Mouse (Mus musculus) cortical plate, adult 2 months (tissue): ENCODE measurements at regions not wholly inside any gene's neighbourhood (a gene's known extent, or its start where the extent isn't known, plus 50 kb on each side); places are given as distances from the start of the nearest gene placed in this dataset.

Experiments used
- H3K27ac ChIP-seq: fragments of 200-500 bp; 2 replicates; pipeline ENCODE4 v1.5.1; 2012; ENCODE audit warnings: low read length, control low read depth, inconsistent platforms; ENCODE audit not compliant: insufficient read depth
- H3K4me1 ChIP-seq: fragments of 200-500 bp; 2 replicates; pipeline ENCODE4 v1.6.1; 2011; ENCODE audit warnings: low read length; ENCODE audit not compliant: control insufficient read depth, insufficient read depth
- H3K4me3 ChIP-seq: fragments of 200-500 bp; 2 replicates; pipeline ENCODE4 v1.5.1; 2011; ENCODE audit warnings: mild to moderate bottlenecking, low read length, control low read depth; ENCODE audit not compliant: insufficient read depth
- CTCF ChIP-seq: fragments of 200-500 bp; IDR thresholded peaks from 2 replicates; pipeline ENCODE4 v1.5.1; 2011; ENCODE audit warnings: mild to moderate bottlenecking, control low read depth, low read length; ENCODE audit not compliant: insufficient read depth; ENCODE audit errors: extremely low read depth
- POLR2A ChIP-seq: fragments of 200-500 bp; IDR thresholded peaks from 2 replicates; pipeline ENCODE4 v1.6.1; 2011; ENCODE audit warnings: mild to moderate bottlenecking, low read length, control low read depth; ENCODE audit not compliant: insufficient read depth; ENCODE audit errors: extremely low read depth

- Histone ChIP-seq H3K27ac (no peak overlapping the region), H3K4me1 (0 out of 2 replicates have a peak, but pooled peaks cover 5% of the 10 kb centered on the region), H3K4me3 (peak overlapping the region; percentile 2; the same call in 1 of the 2 replicates)
- peak; percentile 72 for TF ChIP-seq CTCF
- no peak for TF ChIP-seq POLR2A
Observed at GRCm38 (mm10) chr3:121104571-121105407, 66.7 kb downstream of the Rwdd3 start.

DNA sequence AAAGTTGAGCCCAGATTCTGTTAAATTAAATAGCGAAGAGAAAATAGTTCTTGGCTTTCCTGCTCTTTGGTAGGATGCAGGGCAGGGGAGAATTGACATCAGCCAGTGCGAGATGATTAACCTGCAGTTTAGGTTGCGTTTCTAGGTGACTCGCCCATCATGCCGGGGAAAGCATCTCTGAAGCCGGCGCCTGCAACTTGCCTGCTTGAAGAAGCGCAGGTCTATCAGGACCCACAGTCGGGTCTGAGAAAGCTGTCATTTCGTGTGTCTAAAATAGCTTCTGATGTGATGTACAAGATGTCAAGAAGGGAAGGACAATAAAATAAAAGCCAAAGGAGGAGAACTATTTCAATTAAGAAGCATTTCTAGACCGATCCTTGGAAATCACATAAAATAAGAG lies 68.6 kb downstream of the Rwdd3 start:
- TF ChIP-seq CTCF = no peak
- no peak for TF ChIP-seq POLR2A
- Histone ChIP-seq H3K4me1 (0 out of 2 replicates have a peak, but pooled peaks cover 5% of the 10 kb centered on the region), H3K4me3 (no peak overlapping the region), H3K27ac (peak overlapping the region; percentile 84)

- H3K4me1 ChIP-seq = 0 out of 2 replicates have a peak, but pooled peaks cover 5% of the 10 kb centered on the region
- no peak overlapping the region for H3K4me3 ChIP-seq
- no peak overlapping the region for H3K27ac ChIP-seq
- TF ChIP-seq POLR2A (no peak), CTCF (no peak)
Observed at GRCm38 (mm10) chr3:121102120-121102519, 69.4 kb downstream of the Rwdd3 start.

GRCm38 (mm10) chr3:121100211-121100860 lies 71.2 kb downstream of the Rwdd3 start:
- Histone ChIP-seq H3K27ac (no peak overlapping the region), H3K4me3 (no peak overlapping the region), H3K4me1 (0 out of 2 replicates have a peak, but pooled peaks cover 5% of the 10 kb centered on the region)
- TF ChIP-seq POLR2A (no peak), CTCF (no peak)

- no peak overlapping the region for H3K27ac ChIP-seq
- H3K4me3 ChIP-seq = no peak overlapping the region
- no peak for TF ChIP-seq POLR2A
- peak; percentile 45; the same call in 1 of the 2 replicates for TF ChIP-seq CTCF
- no peaks in the 10 kb centered on the region for H3K4me1 ChIP-seq
Observed at GRCm38 (mm10) chr3:121093509-121093908, 78.0 kb downstream of the Rwdd3 start.

- no peak overlapping the region for H3K27ac ChIP-seq
- H3K4me1 ChIP-seq = no peaks in the 10 kb centered on the region
- TF ChIP-seq CTCF = no peak
- TF ChIP-seq POLR2A = no peak
- no peak overlapping the region for H3K4me3 ChIP-seq
Observed at GRCm38 (mm10) chr3:121088724-121089123, 82.8 kb downstream of the Rwdd3 start.

GRCm38 (mm10) chr3:121068676-121069075 lies 102.8 kb downstream of the Rwdd3 start:
- H3K4me3 ChIP-seq = no peak overlapping the region
- no peaks in the 10 kb centered on the region for H3K4me1 ChIP-seq
- TF ChIP-seq CTCF = no peak
- no peak for TF ChIP-seq POLR2A
- H3K27ac ChIP-seq = no peak overlapping the region

DNA sequence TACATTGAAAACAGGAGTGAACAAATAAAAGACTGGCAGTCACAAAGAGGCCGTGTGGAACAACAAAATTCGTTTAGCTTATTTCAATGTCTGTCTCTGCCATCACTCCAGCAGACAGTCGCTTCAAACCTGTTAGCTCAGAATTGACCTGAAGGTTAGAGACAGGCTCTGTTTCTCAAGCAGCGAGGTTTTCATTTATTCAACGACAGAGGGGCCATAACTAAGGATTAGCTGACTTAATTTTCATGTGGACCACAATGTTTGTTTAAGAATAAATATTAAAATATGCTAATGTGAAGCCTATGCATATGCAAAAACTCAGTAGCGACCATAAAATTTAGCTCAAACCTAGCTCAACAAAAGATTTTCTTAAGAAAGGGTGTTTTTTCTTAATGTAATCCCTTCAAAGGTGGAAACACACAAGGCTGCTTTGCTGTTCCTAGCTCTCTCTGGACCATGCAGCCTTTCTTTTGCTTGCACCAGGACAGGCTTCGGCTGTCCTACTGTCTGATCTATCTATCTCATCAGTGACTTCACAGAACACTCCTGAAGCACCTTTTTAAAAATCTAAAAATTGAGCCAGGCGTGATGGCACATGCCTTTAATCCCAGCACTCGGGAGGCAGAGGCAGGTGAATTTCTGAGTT lies 135.5 kb downstream of the Rwdd3 start:
- Histone ChIP-seq H3K4me1 (no peaks in the 10 kb centered on the region), H3K4me3 (no peak overlapping the region), H3K27ac (no peak overlapping the region)
- TF ChIP-seq POLR2A = no peak
- no peak for TF ChIP-seq CTCF

- Histone ChIP-seq H3K27ac (no peak overlapping the region), H3K4me3 (no peak overlapping the region), H3K4me1 (no peaks in the 10 kb centered on the region)
- TF ChIP-seq CTCF = no peak
- no peak for TF ChIP-seq POLR2A
Observed at GRCm38 (mm10) chr3:121025546-121026157, 145.8 kb downstream of the Rwdd3 start.

DNA sequence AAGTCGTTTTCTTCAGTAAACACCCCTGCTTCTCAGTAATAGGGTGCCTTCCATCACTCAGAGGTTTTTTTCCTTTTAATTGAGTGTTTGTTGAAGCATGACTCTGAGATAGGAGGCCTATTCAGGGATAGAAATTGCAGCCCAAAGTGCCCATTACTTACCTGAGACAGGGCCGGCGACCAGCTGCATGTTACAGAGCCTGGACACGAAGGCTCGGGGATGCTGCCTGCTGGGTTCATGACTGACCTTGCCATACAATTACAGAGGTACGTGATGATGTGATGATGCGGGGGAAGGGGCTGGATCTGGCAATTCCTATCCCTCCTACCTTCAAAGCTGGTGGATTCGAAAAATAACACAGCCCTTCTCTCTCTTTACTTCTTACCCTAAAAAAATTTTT lies 146.7 kb downstream of the Rwdd3 start:
- no peak for TF ChIP-seq CTCF
- H3K4me3 ChIP-seq = no peak overlapping the region
- no peak overlapping the region for H3K27ac ChIP-seq
- H3K4me1 ChIP-seq = no peaks in the 10 kb centered on the region
